Mouse (Mus musculus): ENCODE measurements around the gene Myo5c. TPM values are rescaled to one million over a fixed set of nuclear protein-coding genes. Genes with fewer than 3 reads are reported as not detected.

Myo5c gene
- polyA plus RNA-seq, 2 experiments, result 0.41 to 0.52 TPM

- no peak for ATAC-seq (ENCODE audit: insufficient read depth)
- Histone ChIP-seq H3K4me3 (ENCODE audit: insufficient read depth in 1 of 2, low read depth in 2 of 2, low read length in 2 of 2) (no peak overlapping the region), H3K27me3 (ENCODE audit: control insufficient read depth, insufficient read depth, low read length) (no peaks in the 10 kb centered on the region), H3K9ac (replicated peaks) (no peak overlapping the region), H3K36me3 (replicated peaks; ENCODE audit: control insufficient read depth, insufficient read depth, low read depth) (no peaks in the 10 kb centered on the region), H3K4me2 (ENCODE audit: low read depth) (no peak overlapping the region), H3K4me1 (replicated peaks; ENCODE audit: control insufficient read depth in 2 of 2, insufficient read depth in 2 of 2, low read length in 1 of 2) (no peaks in the 10 kb centered on the region), H3K27ac (no peak overlapping the region), H3K9me3 (ENCODE audit: control insufficient read depth, low read length) (no peaks in the 10 kb centered on the region)
- DNase-seq (ENCODE audit: low read depth in 3 of 3, low spot score in 3 of 3), result no peak
- 83% methylated on average over 1 of the region's 1 CpGs for WGBS (ENCODE audit: insufficient replicate concordance)
- TF ChIP-seq EP300 (IDR thresholded peaks at IDR 0.05; ENCODE audit: low read depth) (no peak), CTCF (IDR thresholded peaks at IDR 0.05; ENCODE audit: low read depth) (no peak)
These were observed 30.3 kb upstream of the Myo5c start for GRCm38 (mm10) chr9:75201506-75201905.

DNA sequence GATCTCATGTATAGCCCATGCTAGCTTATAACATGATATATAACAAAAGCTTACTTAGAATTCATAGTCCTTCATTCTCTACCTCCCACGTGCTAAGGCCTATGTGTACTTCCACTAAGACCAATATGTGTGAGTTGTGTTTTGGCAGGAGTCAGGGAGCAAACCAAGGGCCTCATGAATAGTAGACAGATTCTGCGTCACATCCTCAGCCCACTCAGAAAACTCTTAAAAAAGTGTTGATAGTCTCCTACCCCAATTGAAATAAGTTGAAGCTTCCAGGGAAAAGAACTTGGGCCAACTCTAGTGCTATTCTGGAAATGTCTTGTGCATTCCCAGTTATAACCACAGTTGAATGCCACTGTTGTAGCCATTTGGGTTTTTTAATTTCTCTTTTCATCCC is 29.8 kb upstream of the Myo5c start:
- no peak for ATAC-seq (ENCODE audit: insufficient read depth)
- no peak for TF ChIP-seq CTCF (IDR thresholded peaks at IDR 0.05; ENCODE audit: low read depth)
- TF ChIP-seq EP300 (IDR thresholded peaks at IDR 0.05; ENCODE audit: low read depth), result no peak

GRCm38 (mm10) chr9:75209246-75209645 is 22.6 kb upstream of the Myo5c start:
- Histone ChIP-seq H3K4me3 (ENCODE audit: insufficient read depth in 1 of 2, low read depth in 2 of 2, low read length in 2 of 2) (no peak overlapping the region), H3K9ac (replicated peaks) (no peak overlapping the region), H3K4me2 (ENCODE audit: low read depth) (no peak overlapping the region), H3K27me3 (ENCODE audit: control insufficient read depth, insufficient read depth, low read length) (no peaks in the 10 kb centered on the region), H3K27ac (no peak overlapping the region), H3K4me1 (replicated peaks; ENCODE audit: control insufficient read depth in 2 of 2, insufficient read depth in 2 of 2, low read length in 1 of 2) (no peaks in the 10 kb centered on the region), H3K9me3 (ENCODE audit: control insufficient read depth, low read length) (no peaks in the 10 kb centered on the region), H3K36me3 (replicated peaks; ENCODE audit: control insufficient read depth, insufficient read depth, low read depth) (no peaks in the 10 kb centered on the region)
- WGBS (ENCODE audit: insufficient replicate concordance), result 45% methylated on average over 1 of the region's 1 CpGs
- no peak for DNase-seq (ENCODE audit: low read depth in 3 of 3, low spot score in 3 of 3)
- no peak for ATAC-seq (ENCODE audit: insufficient read depth)
- TF ChIP-seq EP300 (IDR thresholded peaks at IDR 0.05; ENCODE audit: low read depth), result no peak
- TF ChIP-seq CTCF (IDR thresholded peaks at IDR 0.05; ENCODE audit: low read depth), result no peak

More for the DNA sequence above, 29.8 kb upstream of the Myo5c start:
- Histone ChIP-seq H3K27me3 (ENCODE audit: control insufficient read depth, insufficient read depth, low read length) (no peaks in the 10 kb centered on the region), H3K4me1 (replicated peaks; ENCODE audit: control insufficient read depth in 2 of 2, insufficient read depth in 2 of 2, low read length in 1 of 2) (no peaks in the 10 kb centered on the region), H3K36me3 (replicated peaks; ENCODE audit: control insufficient read depth, insufficient read depth, low read depth) (no peaks in the 10 kb centered on the region), H3K4me3 (ENCODE audit: insufficient read depth in 1 of 2, low read depth in 2 of 2, low read length in 2 of 2) (no peak overlapping the region), H3K4me2 (ENCODE audit: low read depth) (no peak overlapping the region), H3K9ac (replicated peaks) (no peak overlapping the region), H3K9me3 (ENCODE audit: control insufficient read depth, low read length) (no peaks in the 10 kb centered on the region), H3K27ac (no peak overlapping the region)
- no peak for DNase-seq (ENCODE audit: low read depth in 3 of 3, low spot score in 3 of 3)
- 63% methylated on average over 2 of the region's 2 CpGs for WGBS (ENCODE audit: insufficient replicate concordance)

DNA sequence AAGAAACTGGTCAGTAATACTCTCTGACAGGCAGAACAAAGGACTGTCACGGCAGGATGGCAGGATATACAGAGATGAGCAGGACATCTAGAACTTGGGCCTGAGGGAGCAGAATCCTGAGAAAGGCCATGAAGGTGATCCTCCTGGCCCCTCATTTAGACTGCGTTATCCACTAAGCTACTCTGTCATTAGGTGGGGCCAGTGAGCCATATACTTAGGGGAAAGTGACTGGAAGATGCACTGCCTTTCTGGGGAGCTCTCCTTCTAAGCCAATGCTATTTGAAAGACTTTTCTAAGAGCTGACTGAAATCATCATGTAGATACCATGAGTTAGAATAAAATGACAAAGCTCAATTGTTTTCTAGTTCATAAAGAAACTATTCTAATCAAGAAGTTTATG is 21.6 kb upstream of the Myo5c start:
- H3K27me3 ChIP-seq (ENCODE audit: control insufficient read depth, insufficient read depth, low read length), result no peaks in the 10 kb centered on the region
- no peak for ATAC-seq (ENCODE audit: insufficient read depth)
- H3K27ac ChIP-seq, result no peak overlapping the region
- H3K9ac ChIP-seq (replicated peaks), result no peak overlapping the region
- WGBS (ENCODE audit: insufficient replicate concordance), result 53% methylated on average over 2 of the region's 2 CpGs
- H3K4me3 ChIP-seq (ENCODE audit: insufficient read depth in 1 of 2, low read depth in 2 of 2, low read length in 2 of 2), result no peak overlapping the region
- TF ChIP-seq CTCF (IDR thresholded peaks at IDR 0.05; ENCODE audit: low read depth) (no peak; the same call in 1 of the 2 replicates), EP300 (IDR thresholded peaks at IDR 0.05; ENCODE audit: low read depth) (no peak)
- DNase-seq (ENCODE audit: low read depth in 3 of 3, low spot score in 3 of 3), result no peak
- H3K36me3 ChIP-seq (replicated peaks; ENCODE audit: control insufficient read depth, insufficient read depth, low read depth), result no peaks in the 10 kb centered on the region
- no peak overlapping the region for H3K4me2 ChIP-seq (ENCODE audit: low read depth)
- no peaks in the 10 kb centered on the region for H3K9me3 ChIP-seq (ENCODE audit: control insufficient read depth, low read length)
- no peaks in the 10 kb centered on the region for H3K4me1 ChIP-seq (replicated peaks; ENCODE audit: control insufficient read depth in 2 of 2, insufficient read depth in 2 of 2, low read length in 1 of 2)

- TF ChIP-seq CTCF (IDR thresholded peaks at IDR 0.05; ENCODE audit: low read depth) (no peak), EP300 (IDR thresholded peaks at IDR 0.05; ENCODE audit: low read depth) (no peak)
- Histone ChIP-seq H3K4me1 (replicated peaks; ENCODE audit: control insufficient read depth in 2 of 2, insufficient read depth in 2 of 2, low read length in 1 of 2) (0 out of 4 replicates have a peak, but pooled peaks cover 0 to 2% of the 10 kb centered on the region in 2 experiments), H3K36me3 (replicated peaks; ENCODE audit: control insufficient read depth, insufficient read depth, low read depth) (no peaks in the 10 kb centered on the region), H3K9me3 (ENCODE audit: control insufficient read depth, low read length) (no peaks in the 10 kb centered on the region), H3K4me3 (ENCODE audit: insufficient read depth in 1 of 2, low read depth in 2 of 2, low read length in 2 of 2) (no peak overlapping the region), H3K27me3 (ENCODE audit: control insufficient read depth, insufficient read depth, low read length) (no peaks in the 10 kb centered on the region), H3K9ac (replicated peaks) (no peak overlapping the region), H3K27ac (no peak overlapping the region), H3K4me2 (ENCODE audit: low read depth) (no peak overlapping the region)
- DNase-seq (ENCODE audit: low read depth in 3 of 3, low spot score in 3 of 3), result no peak
- 71% methylated on average over 11 of the region's 11 CpGs for WGBS (ENCODE audit: insufficient replicate concordance)
- no peak for ATAC-seq (ENCODE audit: insufficient read depth)
These were observed 16.9 kb upstream of the Myo5c start for GRCm38 (mm10) chr9:75214743-75215413.
